Mouse (Mus musculus): Measurements from ENCODE around the gene Strip1.
A peak's percentile ranks its signal among the peaks of the same experiment; 100 is the strongest.
"Not testable (repeated sequence)": the region's sequence is repeated elsewhere in the genome, so short reads cannot be mapped to it uniquely, and the experiment has no call there.

Gene Strip1

DNA sequence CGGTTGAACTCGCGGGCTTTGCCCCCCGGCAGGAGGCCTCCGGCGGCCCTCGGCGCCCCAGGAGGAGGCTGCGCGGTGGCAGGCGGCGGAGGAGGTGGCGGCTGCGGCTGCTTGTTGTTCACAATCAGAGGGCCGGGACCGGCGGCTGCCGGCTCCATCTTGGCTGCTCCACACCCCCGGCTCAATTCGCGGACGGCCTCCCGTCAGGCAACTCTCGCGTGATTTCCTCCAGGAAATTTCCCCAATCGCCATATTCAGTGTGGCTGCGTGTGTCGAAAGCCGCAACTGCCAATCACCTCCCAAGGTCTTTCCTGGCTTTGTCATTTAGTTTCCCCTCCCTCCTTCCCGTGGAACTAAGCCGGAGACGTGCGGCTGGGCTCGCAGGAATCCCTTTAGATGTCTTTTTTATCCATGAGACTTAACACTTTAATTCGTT is at the start of gene Strip1:
Gene Strip1, minus strand, starts transcription at position 172 of the 436 bp plus-strand sequence.
- DNase-seq (ENCODE audit: low spot score in 2 of 2): peak; percentile 88 to 94

DNA sequence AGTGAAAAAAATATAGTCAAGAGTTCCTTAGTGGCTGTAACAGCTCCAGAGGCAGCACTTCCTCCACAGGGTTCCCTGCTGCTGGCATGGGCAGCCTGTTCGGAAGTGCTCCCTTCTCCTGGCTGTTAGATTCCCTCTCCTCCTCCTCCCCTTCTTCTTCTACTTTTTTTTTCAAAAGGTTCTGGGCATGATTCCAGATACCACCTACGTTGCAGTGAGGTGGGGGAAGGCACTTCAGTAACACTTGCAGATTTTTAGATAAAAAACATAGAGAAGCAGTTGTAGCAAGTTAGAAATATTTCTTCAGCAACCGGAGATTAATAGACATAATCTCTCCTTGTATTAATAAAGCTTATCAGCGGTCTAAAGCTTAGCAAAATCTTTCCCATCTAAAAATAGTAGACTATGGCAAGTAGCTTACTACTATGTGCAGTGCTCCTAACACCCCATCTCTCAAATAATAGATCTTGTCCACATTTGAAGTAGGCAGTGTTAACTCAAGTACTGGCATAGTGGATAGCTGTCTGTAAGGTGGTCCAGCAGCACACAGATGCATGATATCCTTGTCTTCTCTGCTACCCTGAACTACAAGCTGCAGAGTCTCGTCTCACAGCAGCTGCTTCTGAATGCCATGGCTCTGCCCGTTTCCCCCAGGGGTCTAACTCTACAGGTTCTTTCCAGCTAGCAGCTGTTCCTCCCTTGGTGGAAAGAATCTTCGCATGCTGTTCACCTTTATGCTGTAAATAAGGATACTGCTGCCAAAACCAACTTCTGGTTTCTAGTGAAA is 49.5 kb upstream of the Strip1 start:
- no peak for DNase-seq (ENCODE audit: low spot score in 2 of 2)

DNA sequence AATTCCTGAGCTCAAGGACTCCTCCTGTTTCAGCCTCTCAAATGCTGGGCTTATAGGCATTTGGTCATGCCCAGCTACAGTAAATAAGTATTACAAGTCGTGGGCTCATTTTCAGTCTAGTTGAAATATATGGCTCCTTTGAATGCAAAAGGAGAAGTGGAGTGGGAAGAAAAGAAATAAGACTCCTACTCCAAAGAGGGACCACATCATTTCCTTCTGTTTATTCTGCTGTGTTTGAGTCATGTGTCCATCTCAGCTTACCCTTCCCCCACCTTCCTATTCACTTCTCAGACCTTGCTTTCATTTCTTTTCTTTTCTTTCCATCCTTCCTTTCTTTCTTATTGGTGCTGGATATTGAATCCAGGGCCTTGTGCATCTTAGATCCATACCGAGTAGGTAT is 40.0 kb upstream of the Strip1 start:
- DNase-seq (ENCODE audit: low spot score in 2 of 2): no peak

DNA sequence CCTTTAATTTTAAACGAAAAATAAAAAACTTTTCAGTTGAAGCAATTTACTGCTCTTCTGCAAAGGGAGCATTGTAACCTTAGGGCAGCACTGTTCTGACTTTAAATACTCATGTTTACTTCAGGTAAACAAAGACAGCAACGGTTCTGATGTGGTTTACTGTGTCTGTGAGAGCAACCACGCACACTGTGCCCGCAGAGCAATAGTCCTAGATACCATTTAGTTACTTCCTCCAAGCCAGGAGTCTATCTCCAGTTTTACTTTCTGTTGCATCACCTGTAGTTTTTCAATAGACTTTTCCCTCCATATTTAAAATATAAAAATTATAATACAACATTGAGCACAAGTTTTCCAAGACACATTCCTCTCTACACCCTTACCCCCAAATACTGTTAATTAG is 39.0 kb upstream of the Strip1 start:
- no peak for DNase-seq (ENCODE audit: low spot score in 2 of 2)

DNA sequence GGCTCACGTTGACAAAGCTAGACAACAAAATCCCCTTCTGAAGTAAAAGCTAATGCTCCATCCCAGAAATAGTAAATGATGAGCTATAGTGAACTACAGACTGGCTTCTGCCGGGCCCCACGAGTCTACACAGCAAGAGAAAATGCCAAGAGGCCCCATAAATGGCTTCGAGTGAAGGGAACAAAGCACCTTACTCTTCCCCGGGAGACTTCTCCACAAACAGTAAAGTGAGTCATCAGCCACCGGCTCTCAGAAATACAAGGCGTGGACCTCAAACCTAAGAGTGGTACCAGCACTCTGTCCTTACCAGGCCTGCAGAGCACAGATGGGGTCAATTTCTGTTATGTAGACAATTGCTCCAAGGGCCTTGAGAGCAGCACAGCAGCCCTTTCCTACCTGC is 37.3 kb upstream of the Strip1 start:
- no peak for DNase-seq (ENCODE audit: low spot score in 2 of 2)

DNA sequence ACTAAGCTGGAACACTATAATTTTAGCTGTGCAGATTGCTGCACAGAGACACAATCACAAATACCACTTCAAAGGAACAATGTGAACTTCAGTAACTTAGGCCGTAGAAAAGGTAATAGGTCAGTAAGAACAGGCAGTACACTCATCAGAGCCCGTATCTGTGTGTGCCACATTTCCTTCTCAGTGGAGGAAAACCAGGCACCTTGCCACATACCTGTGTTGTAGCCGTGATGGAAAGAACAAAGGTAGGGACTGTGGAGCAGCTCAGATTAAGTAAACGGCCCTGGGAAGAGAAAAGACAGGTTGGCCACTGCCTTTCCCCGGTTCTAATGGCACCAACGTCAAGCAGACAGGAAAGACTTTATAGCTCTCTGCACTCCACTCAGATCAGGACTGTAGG is 35.9 kb upstream of the Strip1 start:
- no peak for DNase-seq (ENCODE audit: low spot score in 2 of 2)

DNA sequence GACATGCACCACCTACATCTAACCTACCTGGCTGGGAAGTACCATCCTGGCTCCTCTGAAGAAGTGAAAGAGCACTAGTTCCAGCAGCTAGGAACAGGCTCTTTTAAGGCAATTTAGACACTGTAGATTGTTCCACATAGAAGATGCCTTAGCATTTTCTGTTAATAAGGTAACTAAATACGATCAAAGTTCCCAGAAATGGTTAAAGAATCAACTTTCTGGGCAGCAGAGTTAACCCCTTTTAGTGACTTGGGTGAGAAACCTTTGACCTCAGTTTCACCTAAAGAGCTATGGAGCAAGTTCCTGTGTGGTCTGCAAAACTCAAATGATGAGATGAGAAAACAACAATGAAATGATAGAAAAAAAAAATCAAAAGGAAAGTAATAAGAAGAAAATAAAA is 33.1 kb upstream of the Strip1 start:
- DNase-seq (ENCODE audit: low spot score in 2 of 2): no peak

DNA sequence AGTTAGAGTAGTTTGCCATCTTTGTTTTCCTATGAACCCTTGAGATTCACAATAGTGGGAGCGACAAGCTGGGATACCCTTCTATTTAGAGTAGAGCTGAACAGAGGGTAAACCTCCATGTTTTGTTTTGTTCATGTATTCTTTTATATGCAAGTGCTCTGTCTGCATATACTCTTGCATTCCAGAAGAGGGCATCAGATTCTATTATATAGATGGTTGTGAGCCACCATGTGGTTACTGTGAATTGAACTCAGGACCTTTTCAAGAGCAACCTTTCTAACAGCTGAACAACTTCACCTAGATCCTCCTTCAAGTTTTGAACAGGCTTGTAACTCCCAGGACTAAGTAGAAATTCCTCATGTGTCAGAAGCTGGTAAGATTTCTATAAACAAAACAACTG is 27.5 kb upstream of the Strip1 start:
- DNase-seq (ENCODE audit: low spot score in 2 of 2): no peak

DNA sequence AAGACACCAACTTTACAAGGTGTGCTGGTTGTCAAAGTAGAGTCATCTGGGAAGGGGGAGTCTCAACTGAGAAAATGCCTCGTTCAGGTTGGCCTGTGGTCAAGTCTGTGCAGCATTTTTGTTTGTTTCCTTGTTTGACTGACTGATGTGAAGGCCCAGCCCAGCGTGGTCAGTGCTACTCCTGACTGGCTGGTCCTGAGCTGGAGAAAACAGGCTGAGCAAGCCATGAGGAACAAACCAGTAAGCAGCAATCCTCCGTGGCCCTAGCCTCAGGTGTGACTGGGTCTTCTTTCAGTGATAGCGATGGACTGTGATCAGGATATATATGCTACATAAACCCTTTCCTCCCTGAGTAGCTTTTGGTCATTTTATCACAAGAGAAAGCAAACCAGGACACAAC is 25.4 kb upstream of the Strip1 start:
- DNase-seq (ENCODE audit: low spot score in 2 of 2): no peak

DNA sequence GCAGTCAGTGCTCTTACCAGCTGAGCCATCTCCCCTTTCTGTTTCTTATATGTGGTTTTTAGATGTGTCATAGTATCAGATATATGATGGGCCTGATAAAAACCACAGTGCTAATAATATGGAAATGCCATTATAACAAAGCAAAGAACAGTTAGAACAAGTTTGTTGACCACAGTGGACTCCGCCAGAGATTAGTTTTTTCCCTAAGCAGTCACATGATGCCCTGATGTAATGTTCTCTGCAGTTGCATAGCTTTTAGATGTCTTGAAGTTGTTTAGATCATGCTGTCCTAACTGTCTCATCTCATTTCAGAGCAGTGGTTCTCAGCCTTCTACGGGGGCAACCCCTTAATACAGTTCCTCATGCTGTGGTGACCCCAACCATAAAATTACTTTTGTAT is 24.7 kb upstream of the Strip1 start:
- no peak for DNase-seq (ENCODE audit: low spot score in 2 of 2)

DNA sequence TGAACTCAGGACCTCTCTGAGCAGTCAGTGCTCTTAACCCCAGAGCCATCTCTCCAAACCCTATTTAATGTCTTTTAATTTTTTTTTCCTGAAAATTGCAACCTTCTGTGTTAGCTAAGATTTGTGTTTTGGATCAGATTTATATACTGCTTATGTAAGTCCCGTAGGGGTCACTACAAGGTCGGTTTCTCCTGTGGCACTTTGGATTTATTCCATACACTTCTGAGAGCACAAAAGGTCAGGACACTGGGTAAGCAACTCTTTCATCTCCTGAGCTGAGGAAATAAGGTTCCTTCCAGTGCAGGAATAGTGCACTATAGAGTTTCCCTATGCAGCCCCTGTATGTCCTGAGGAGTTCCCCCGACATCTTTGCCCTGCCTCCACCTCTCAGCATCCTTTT is 24.0 kb upstream of the Strip1 start:
- no peak for DNase-seq (ENCODE audit: low spot score in 2 of 2)

DNA sequence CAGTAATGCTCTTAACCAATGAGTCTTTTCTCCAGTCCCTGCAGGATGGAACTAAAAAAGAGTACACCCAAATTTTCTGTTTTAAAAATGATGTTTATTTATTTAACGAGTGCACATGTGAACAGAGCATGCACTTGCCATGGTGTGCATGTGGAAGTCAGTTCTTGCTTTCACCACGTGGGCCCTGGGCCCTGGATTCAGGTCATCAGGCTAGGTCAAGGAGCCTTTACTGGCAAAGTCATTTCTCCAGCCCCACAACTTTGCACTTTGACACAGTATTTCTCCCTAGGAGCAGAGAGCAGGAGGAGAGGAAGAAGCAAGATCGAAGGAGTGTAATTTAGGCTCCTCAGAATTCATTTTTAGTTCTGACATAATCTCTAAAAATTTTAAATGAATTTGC is 23.4 kb upstream of the Strip1 start:
- DNase-seq (ENCODE audit: low spot score in 2 of 2): no peak

DNA sequence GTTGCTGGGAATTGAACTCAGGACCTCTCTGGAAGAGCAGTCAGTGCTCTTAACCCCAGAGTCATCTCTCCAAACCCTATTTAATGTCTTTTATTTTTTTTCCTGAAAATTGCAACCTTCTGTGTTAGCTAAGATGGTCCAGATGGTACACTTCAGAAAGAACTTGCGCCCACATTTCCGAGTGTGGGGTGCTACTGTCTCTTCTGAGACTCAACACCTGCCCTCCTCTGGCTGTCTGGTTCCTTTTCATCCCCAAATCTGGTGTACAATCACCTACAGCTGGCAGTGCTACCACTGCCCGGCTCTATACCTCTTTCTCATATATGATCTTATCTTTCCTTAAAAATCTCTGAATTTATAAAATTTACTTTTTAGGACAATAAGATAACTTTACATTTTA is 21.5 kb upstream of the Strip1 start:
- DNase-seq (ENCODE audit: low spot score in 2 of 2): no peak

DNA sequence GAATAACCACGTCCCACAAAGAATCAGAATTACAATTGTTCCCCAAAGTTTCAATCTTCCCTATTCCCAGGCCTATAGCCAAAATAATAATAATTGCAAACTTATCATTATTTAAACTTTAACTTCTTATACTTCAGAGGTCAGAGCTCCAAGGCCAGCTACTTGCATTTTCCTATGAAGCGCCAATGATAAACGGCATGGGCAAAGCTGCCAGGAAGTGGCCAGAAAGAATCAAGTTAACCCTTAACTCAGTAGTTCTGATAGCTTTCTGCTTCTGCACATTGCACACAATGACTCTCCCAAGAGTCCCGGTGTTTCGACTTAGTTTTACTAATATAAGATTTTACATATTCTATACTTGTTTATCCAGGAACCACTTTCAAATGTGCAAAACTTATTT is 18.8 kb upstream of the Strip1 start:
- not testable (repeated sequence) for DNase-seq (ENCODE audit: low spot score in 2 of 2)

DNA sequence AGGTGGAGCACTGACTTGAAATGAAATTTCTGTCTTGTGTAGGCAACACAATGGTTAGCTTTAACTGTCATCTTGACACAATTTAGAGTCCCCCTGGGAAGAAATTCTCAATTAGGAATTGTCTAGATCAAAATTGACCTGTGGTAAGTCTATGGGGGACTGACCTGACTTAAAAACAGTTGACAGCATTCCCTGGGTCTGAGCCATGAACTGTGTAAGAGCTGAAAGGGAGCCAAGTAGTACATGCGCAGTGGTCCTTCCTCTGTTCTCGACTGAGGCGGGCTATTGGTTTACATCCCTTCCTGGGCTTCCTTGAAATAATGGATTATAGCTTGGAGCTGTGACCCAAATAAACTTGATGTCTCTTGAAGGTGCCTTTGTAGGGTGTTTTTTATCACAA is 15.5 kb upstream of the Strip1 start:
- no peak for DNase-seq (ENCODE audit: low spot score in 2 of 2)

DNA sequence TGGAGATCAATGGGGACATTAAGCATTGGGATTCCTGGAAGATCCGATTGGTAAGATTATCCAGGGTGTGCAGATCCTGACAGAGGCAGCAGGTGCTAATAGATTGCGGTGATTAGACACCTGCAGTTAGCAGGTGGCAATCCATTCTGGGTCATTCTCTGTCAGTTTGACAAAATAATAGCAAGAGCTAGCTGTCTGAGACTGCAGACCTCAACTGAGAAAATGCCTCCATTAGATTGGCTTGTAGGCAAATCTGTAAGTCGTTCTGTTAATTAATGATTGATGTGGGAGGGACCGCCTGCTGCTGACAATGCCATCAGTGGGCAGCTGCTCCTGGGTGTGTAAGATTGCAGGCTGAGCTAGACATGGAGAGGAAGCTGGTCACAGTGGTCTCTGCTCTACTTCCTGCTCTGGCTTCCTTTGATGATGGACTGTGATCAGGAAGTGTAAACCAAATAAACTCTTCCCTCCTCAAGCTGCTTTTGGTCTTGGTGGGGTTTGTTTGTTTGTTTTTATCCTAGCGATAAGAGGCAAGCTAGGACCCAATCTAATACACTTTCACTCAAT is 6.2 kb upstream of the Strip1 start:
- DNase-seq (ENCODE audit: low spot score in 2 of 2): no peak

DNA sequence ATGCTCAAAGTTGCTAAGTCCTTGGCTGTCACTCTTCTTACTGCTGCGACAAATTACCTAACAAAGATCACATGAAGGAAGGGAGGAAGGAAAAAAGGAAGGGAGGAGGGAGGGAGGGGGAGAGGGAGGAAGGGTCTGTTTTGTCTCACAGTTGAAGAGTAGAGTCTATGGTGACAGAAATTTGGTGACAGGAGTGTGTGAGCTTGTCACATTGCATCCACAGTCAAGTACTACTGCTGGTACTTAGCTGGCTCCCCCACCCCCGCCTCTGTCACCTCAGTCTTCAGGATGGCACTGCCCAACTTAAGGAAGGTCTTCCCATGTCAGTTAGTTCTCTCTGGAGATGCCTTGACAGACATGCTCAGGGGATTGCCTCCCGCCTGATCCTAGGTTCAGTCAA is 4.7 kb upstream of the Strip1 start:
- no peak for DNase-seq (ENCODE audit: low spot score in 2 of 2)

DNA sequence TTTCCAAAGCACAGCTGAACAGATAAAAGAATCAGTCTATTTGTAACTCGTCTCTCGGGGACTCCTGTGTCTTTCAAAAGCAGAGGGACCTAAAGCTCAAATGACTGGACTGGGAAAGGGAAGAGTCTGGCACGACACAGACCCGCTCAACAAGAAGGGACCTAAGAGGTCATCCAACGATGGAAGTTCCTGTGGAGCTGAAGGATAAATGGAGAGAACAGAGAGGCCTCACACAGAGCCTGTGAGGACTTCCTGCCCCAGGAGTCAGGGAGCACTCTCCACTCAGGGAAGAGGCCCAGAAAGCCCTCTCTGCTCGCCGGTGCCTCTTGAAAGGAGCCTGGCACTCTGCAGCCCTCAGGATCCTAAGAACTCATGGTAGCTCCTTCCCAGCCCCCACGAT is 4.3 kb upstream of the Strip1 start:
- no peak for DNase-seq (ENCODE audit: low spot score in 2 of 2)

DNA sequence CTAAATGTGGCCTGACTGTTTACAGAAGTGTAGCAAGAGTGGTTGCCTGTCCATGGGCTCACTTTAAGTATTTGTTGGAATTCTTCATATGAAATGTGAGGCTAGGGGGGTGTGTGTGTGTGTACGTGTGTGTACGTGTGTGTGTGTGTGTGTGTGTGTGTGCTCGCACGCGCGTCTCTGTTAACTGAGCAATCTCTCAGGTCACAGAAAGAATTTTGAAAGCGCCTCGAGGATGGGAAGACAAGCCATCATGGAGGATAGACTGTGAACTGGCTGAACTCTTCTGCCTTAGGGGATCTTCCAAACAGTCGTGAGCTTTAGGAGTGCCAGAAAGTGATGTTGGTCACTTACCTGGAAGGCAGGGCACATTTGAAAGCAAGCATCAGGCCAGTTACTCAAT is 2.4 kb upstream of the Strip1 start:
- DNase-seq (ENCODE audit: low spot score in 2 of 2): peak in 1 of 2 experiments; percentile 22

DNA sequence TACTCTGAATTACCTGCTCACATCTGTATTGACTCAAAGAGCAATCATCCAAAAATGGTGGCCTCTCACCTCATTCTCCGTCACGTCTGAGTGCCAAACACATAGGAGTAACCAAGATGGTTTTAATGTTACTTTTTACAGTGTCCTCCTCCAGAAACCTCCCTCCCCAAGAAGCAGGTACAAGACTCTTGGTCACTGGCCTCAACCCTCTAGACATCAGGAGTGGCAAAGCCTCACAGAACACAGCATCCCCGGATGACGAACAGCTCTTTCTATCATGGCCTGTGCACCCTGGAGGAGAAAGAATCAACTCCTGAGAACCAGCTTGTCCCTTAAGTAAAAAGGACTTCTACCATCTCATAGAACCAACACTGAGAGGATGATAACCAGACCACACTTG is 1.3 kb upstream of the Strip1 start:
- DNase-seq (ENCODE audit: low spot score in 2 of 2): peak in 1 of 2 experiments; percentile 26

DNA sequence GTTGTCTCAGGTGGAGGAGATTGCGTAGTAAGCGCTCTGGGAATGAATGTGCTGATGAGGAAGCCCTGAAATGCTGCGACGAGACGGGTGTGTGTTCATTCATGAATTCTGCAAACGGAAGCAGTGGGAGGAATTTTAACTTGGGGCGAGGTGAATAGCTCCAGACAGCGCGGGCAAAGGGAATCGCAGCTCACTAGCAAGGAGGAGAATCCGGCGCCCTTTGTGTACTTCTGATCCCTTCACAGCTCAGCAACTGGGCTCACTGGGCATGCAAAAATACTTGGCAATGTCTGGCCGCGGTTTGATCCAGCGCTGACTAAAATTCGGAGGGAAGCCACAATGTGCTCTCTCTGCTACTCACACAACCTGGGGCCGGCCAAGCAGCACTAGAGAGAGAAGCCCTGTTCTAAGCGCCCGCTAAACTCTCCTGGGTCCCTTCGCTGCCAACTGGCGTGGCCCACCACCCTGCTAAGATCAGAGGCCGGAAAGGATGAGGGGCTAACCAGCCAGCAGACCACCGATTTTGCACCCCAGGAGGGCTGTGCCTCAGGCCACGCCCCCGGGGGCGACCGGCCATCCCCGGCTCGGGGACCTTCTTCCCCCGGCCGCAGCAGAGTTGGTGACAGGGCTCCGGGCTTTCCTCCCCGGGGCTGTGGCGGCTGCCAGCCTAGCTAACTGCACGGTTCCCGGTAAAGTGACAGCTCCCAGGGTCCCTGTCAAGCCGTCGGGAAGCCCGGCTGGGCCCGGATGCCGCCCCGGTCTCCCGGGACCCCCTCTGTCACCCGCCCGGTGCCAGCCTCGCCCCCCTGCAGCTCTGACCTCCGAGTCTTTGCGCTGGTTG is 592 bp downstream of the Strip1 start, which contains the start of gene Gm10961:
Gene Gm10961, plus strand, starts transcription at position 641 of the 841 bp plus-strand sequence.
- peak; percentile 17 to 56 for DNase-seq (ENCODE audit: low spot score in 2 of 2)

DNA sequence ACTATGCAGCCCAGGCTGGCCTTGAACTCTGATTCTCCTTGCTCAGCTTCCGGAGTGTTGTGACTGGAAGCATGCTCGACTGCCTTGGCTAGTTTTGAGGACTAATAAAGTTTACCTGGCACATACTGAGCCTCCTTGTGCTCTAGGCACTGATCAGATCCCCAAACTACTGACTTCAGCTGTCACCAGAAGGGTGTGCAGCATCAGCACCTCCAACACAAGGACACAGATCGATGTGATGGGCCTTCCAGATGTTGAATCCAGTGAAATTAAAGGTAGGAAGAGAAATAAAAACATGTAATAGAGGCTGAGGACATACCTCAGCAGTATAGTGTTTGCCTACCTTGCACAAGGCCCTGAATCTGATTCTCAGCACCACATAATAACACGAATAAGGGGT is 2.1 kb downstream of the Strip1 start:
- peak; percentile 8 to 10 for DNase-seq (ENCODE audit: low spot score in 2 of 2)

DNA sequence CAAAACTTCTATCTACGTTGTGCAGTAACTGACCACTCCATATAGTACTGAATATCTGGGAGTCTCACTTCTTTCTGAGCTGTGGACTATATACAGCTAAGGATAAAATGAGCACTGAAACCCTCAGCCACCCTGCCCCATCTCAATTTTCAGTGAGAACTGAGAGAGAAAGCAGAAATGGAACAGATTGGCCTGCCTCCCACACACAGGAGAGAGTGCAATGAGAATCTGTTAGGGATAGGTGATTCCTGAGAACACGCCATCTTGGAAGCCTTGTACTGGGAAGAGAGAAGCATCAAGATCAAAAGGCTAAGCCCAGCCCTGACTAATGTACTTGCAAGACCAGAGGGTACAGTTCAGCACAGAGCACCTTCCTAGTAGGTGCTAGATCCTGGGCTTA is 2.9 kb downstream of the Strip1 start:
- peak; percentile 6 to 25 for DNase-seq (ENCODE audit: low spot score in 2 of 2)
